Mouse (Mus musculus) adrenal gland (tissue): ENCODE data around the gene Olfr57.
"Not testable (repeated sequence)": the region's sequence is repeated elsewhere in the genome, so short reads cannot be mapped to it uniquely, and the experiment has no call there.

Experiments
- intact Hi-C: fragments of 180-260 bp; cut with DNase I; formaldehyde crosslinking; loops from one replicate; pipeline ENCODE4 v1.15.1; 2025
- long read RNA-seq, 2 experiments: library from polyadenylated mRNA; unstranded; transcript quantifications; one replicate each; pipeline ENCODE4 v2.0.0; 2020; ENCODE audit warnings: borderline replicate concordance in 1 of 2; ENCODE audit not compliant: insufficient replicate concordance in 1 of 2

The Olfr57 gene
- long read RNA-seq, experiment 1 = 0 reads
- long read RNA-seq, experiment 2 = 0 reads

DNA sequence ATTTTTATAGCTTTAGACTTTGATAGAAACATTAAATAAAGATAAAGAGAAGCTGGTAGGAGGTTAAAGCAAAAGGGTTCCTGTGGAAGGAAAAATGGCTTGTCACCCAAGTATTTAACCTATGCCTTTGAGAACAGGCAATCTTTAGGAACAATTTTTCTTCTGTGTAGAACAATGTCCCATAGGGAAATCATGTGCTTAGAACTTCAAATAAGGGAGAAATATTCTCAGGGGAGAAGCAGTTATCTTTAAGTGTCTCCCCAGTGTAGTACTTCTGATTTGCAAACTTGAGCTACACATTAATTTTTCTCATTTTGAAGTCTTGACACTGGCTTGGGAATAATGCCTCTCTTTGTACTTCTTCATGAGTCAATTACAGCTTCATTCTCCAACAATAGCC, at the start of gene Olfr57:
Gene Olfr57 (plus strand): TSS at position 301 of the 400 bp plus-strand sequence.
- intact Hi-C loops = no loop called here

DNA sequence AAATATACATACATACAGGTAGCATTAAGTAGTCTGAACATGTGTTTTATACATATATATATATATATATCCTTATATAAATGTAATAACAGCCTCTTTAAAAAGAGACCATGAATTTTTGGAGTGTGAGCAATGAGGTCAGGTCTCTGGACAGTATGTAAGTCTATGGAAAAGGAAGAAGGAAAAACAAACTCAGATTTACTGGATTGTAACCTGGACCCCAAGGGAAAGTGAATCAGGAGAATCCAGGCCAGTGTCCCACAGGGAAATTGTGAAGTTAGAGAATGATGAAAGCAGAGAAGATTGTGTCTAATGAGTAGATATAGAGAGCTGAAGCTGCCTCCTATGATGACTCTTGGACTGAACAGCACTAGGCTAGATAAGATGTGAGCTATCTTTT, 47.8 kb upstream of the Olfr57 start, which contains the start of gene Olfr1352:
Gene Olfr1352 (plus strand): TSS at position 301 of the 400 bp plus-strand sequence.
- intact Hi-C loops = no loop called here

DNA sequence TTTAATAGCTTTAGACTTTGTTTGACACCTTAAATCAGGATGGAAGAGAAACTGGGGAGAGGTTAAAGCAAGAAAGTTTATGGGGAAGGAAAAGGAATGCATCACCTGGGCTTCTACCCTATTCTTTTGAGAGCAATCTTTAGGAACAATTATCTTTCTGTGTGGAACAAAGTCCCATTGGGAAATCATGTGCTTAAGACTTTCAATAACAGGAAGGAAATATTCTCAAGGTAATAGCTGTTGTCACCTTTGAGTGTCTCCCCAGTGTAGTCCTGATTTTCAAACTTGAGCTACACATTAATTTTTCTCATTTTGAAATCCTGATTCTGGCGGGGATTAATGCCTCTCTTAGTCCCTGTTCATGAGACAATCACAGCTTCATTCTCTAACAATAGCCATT, 16.4 kb upstream of the Olfr57 start, which contains the start of gene Olfr1351:
Gene Olfr1351 (plus strand): TSS at position 301 of the 400 bp plus-strand sequence.
- intact Hi-C loops = no loop called here

DNA sequence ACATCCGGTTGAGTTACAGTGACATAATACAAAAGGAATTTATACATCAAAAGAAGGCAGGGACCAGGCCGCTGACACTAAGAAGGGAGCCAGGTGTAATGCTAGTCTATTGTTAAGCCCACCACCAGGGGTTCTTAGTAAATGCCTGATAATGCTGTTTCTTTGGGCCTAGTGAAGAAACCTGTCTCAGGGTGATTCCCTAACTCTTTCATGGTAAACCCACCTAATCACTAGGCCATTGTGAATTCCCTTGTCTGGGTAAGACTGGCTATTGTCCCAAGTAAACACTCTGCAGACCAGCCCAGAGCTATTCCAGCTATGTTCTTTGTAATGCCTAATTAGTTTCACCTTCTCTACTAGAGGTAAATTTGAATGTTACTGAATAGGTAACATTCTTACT, 13.9 kb downstream of the Olfr57 start:
- intact Hi-C loops = not testable (repeated sequence)

DNA sequence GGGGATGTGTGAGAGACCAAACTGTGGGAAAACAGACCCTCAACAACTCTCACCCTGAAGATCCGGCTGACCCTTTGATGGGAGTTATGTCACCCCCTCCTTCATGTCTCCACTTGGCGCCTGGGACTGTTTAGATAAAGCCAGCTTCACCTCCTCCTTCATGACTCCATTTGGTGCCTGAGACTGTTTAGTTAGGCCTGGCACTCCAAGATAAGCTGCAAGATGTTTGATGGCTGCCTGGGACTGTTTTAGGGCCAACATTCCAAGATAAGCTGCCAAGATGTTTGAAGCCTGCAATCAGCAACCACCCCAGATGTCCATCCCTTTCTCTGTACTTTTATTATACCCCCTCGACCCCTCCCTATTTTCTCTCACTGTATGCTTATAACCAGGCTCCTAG, 28.8 kb downstream of the Olfr57 start:
- intact Hi-C loops = not testable (repeated sequence)
